Mouse (Mus musculus): ENCODE measurements around the gene Hkdc1. TPM values are rescaled to one million over a fixed set of nuclear protein-coding genes. Genes with fewer than 3 reads are reported as not detected.

The Hkdc1 gene
- polyA plus RNA-seq, 1 experiment from 2014 or later, result 0.13 TPM

DNA sequence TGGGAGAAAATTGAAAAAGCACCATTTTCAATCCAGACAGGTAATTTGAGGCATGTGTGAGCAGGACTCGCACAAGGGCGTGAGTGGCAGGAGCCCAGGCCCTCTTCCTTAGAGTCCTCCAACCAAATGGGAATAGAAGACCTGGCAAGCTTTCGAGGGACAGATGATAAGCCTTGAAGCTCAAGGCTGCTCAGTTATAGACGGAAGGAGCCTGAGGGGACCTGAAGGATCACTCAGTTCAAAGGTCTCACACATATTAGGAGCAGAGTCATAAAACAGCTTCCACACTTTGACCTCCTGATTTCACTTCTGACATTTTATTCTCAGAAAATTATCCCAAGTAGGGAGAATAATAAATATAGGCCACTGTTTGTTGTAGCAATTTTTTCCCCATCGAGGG, 2.9 kb downstream of the Hkdc1 start:
- 80% methylated on average over 5 of the region's 5 CpGs for WGBS
- H3K9ac ChIP-seq, result no peak overlapping the region
- peaks cover 9% of the 10 kb centered on the region for H3K4me1 ChIP-seq (replicated peaks)
- H3K4me2 ChIP-seq, result no peak overlapping the region
- H3K4me3 ChIP-seq, result no peak overlapping the region
- no peak for ATAC-seq (replicated peaks; ENCODE audit: insufficient number of reproducible peaks, insufficient read depth, low FRiP score, low read depth)
- no peaks in the 10 kb centered on the region for H3K9me3 ChIP-seq (replicated peaks)
- H3K36me3 ChIP-seq, result no peaks in the 10 kb centered on the region
- no peaks in the 10 kb centered on the region for H3K27me3 ChIP-seq
- no peak overlapping the region for H3K27ac ChIP-seq

DNA sequence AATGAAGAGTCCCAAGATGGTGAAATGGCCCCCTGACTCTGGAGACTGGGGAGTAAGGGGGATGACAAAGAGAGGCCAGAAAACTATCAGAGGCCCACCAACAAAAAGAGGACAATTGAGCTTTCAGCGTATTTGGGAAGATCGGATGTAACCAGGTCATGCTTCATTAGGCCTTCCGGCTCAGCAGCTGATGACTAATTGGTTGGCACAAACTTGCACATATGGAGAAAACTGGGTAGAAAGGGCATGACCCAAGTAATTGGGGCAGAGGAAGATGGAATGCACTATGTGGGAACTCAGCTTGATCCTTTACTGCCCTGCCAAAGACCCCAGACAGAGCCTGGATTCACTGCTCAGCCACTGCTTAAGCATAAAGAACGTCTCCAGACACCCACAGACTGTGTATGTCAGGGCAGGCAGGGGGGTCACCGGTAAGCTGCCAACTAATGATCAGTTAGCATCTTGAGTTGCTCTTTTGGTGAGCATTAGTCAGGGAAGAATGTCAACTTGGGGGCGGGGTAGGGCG, 3.4 kb downstream of the Hkdc1 start:
- H3K9ac ChIP-seq, result no peak overlapping the region
- no peaks in the 10 kb centered on the region for H3K36me3 ChIP-seq
- peaks cover 9% of the 10 kb centered on the region for H3K4me1 ChIP-seq (replicated peaks)
- WGBS, result 85% methylated on average over 7 of the region's 7 CpGs
- H3K4me2 ChIP-seq, result no peak overlapping the region
- H3K9me3 ChIP-seq (replicated peaks), result no peaks in the 10 kb centered on the region
- H3K27me3 ChIP-seq, result no peaks in the 10 kb centered on the region
- no peak overlapping the region for H3K27ac ChIP-seq
- ATAC-seq (replicated peaks; ENCODE audit: insufficient number of reproducible peaks, insufficient read depth, low FRiP score, low read depth), result no peak
- H3K4me3 ChIP-seq, result no peak overlapping the region

DNA sequence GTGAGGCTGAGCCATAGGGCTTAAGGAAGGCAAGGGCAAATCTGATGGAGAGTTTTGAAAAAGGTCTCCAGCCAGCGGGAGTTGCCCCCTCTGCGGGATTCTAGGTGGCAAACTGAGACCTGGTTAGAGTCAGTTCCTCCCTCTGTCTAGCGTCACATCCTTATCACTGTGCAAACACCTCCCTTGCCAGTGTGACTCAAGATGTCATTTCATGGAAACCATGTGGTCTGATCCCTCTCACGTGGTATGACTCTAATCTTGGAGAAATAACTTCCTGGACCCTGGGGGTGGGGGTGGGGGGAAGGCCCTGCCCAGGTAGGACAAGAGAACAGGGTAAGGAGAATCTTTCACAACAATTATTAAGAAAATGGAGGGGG, 8.7 kb downstream of the Hkdc1 start:
- Histone ChIP-seq H3K4me1 (replicated peaks) (peaks cover 13% of the 10 kb centered on the region), H3K4me2 (no peak overlapping the region), H3K27me3 (peaks cover 5% of the 10 kb centered on the region; the same call in 1 of the 2 replicates), H3K27ac (no peak overlapping the region), H3K4me3 (no peak overlapping the region), H3K9ac (no peak overlapping the region), H3K9me3 (replicated peaks) (no peaks in the 10 kb centered on the region), H3K36me3 (no peaks in the 10 kb centered on the region)
- 9% methylated on average over 4 of the region's 4 CpGs for WGBS
- ATAC-seq (replicated peaks; ENCODE audit: insufficient number of reproducible peaks, insufficient read depth, low FRiP score, low read depth), result no peak; the same call in 1 of the 2 replicates

GRCm38 (mm10) chr10:62412906-62413605, 9.2 kb downstream of the Hkdc1 start:
- Histone ChIP-seq H3K9ac (no peak overlapping the region), H3K4me2 (no peak overlapping the region), H3K27ac (peak overlapping the region; percentile 42; the same call in 1 of the 2 replicates), H3K4me3 (no peak overlapping the region), H3K36me3 (no peaks in the 10 kb centered on the region), H3K4me1 (replicated peaks) (peaks cover 13% of the 10 kb centered on the region), H3K27me3 (peaks cover 5% of the 10 kb centered on the region; the same call in 1 of the 2 replicates), H3K9me3 (replicated peaks) (no peaks in the 10 kb centered on the region)
- no peak for ATAC-seq (replicated peaks; ENCODE audit: insufficient number of reproducible peaks, insufficient read depth, low FRiP score, low read depth)
- WGBS, result 5% methylated on average over 8 of the region's 8 CpGs

- H3K9ac ChIP-seq, result no peak overlapping the region
- peaks cover 16% of the 10 kb centered on the region for H3K27me3 ChIP-seq
- H3K9me3 ChIP-seq (replicated peaks), result no peaks in the 10 kb centered on the region
- H3K36me3 ChIP-seq, result no peaks in the 10 kb centered on the region
- no peak for ATAC-seq (replicated peaks; ENCODE audit: insufficient number of reproducible peaks, insufficient read depth, low FRiP score, low read depth)
- 63% methylated on average over 19 of the region's 19 CpGs for WGBS
- H3K4me3 ChIP-seq, result no peak overlapping the region
- H3K4me2 ChIP-seq, result no peak overlapping the region
- peaks cover 13% of the 10 kb centered on the region for H3K4me1 ChIP-seq (replicated peaks)
- H3K27ac ChIP-seq, result no peak overlapping the region
These were observed 10.6 kb downstream of the Hkdc1 start for GRCm38 (mm10) chr10:62411431-62412410.

DNA sequence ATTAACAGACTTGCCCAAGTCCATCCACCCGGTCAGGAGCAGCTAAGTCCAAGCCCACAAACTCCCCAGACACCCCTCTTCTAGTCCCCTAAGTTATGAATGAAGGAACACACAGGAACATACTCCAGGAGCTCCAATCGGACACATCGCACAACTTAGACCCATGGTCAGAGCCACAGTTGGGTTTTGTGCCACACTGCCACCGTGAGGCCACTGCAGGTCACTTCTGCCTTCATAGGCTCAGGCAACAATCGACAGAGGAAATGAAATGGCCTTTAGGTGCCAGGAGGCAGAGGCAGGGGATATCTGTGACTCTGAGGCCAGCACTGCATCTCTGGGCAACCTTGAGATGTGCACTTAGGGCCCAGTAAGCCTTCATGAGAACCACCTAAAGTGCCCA, 11.3 kb downstream of the Hkdc1 start:
- 6% methylated on average over 5 of the region's 5 CpGs for WGBS
- Histone ChIP-seq H3K9ac (no peak overlapping the region), H3K27me3 (peaks cover 22% of the 10 kb centered on the region), H3K27ac (no peak overlapping the region), H3K36me3 (no peaks in the 10 kb centered on the region), H3K4me1 (replicated peaks) (peaks cover 13% of the 10 kb centered on the region), H3K4me2 (no peak overlapping the region), H3K9me3 (replicated peaks) (no peaks in the 10 kb centered on the region), H3K4me3 (no peak overlapping the region)
- 0 out of 2 replicates have a peak, but pooled peaks have one; percentile 29 for ATAC-seq (replicated peaks; ENCODE audit: insufficient number of reproducible peaks, insufficient read depth, low FRiP score, low read depth)

DNA sequence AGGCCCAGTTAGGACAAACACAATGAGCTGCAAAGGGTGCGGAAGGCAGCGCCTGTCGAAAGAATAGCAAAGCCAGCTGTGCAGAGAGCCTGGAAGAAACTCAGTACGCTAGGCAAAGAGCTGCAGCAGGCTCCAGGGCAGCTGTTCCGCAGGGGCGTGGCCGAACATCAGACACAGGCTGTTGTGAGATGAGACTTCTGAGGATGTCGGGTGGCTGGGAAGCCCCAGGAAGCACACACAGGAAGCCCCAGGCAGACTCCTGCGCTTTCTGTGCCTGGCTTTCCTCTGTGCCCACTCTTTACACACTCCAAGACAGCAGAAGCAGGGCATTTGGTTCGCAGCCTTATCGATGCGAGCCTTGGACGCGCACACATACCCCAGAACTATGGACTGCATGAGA, 17.4 kb downstream of the Hkdc1 start:
- no peak overlapping the region for H3K9ac ChIP-seq
- no peaks in the 10 kb centered on the region for H3K36me3 ChIP-seq
- no peaks in the 10 kb centered on the region for H3K9me3 ChIP-seq (replicated peaks)
- peak overlapping the region; percentile 22 for H3K4me2 ChIP-seq
- ATAC-seq (replicated peaks; ENCODE audit: insufficient number of reproducible peaks, insufficient read depth, low FRiP score, low read depth), result no peak
- WGBS, result 48% methylated on average over 14 of the region's 14 CpGs
- H3K4me3 ChIP-seq, result no peak overlapping the region
- H3K27me3 ChIP-seq, result peaks cover 25% of the 10 kb centered on the region
- H3K4me1 ChIP-seq (replicated peaks), result no peaks in the 10 kb centered on the region
- H3K27ac ChIP-seq, result no peak overlapping the region

DNA sequence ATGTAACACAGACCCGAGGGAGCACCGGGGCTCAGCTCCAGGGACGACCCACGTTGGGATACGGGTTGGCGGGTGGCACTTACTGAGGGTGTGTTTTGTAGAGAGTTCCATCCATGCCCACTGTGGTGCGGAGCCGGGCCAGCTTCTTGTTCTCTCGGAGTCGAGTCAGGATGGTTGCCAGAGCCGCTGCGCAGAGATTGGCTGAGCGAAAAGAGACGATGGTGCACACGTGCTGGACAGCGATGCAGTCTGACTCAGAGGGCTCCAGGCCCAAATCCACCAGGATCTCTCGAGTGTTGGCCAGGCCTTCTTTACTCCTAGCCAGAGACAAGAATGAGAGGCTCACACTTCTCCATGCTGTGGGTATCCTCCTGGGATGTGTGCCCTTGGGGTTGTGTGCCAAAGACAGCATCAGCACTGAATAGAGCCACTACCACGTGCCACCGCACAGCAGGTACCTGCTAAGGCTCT, 20.6 kb downstream of the Hkdc1 start:
- no peak for ATAC-seq (replicated peaks; ENCODE audit: insufficient number of reproducible peaks, insufficient read depth, low FRiP score, low read depth)
- 70% methylated on average over 19 of the region's 19 CpGs for WGBS
- no peak overlapping the region for H3K9ac ChIP-seq

DNA sequence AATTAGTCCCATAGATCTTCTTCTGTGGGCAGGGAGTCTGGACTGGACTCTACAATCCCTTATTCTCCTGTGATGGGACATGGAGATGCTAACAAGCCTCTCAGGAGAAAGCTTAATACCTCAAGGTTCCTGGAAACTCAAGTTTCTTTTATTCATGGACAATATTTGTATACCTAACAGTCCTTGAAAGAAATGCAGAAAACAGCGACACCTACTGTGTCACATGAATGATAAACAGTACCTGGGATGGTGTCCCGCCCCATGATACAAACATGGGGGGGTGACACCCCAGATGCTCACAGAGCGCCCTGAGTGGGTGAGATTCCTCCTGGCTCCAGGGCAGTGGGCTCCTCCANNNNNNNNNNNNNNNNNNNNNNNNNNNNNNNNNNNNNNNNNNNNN, 39.3 kb downstream of the Hkdc1 start:
- Histone ChIP-seq H3K4me1 (replicated peaks) (no peaks in the 10 kb centered on the region), H3K9ac (no peak overlapping the region), H3K4me3 (no peak overlapping the region), H3K27me3 (peaks cover 6% of the 10 kb centered on the region; the same call in 1 of the 2 replicates), H3K27ac (no peak overlapping the region), H3K9me3 (replicated peaks) (no peaks in the 10 kb centered on the region), H3K4me2 (no peak overlapping the region), H3K36me3 (no peaks in the 10 kb centered on the region)
- ATAC-seq (replicated peaks; ENCODE audit: insufficient number of reproducible peaks, insufficient read depth, low FRiP score, low read depth), result no peak
- 78% methylated on average over 3 of the region's 3 CpGs for WGBS

More for the DNA sequence above, 20.6 kb downstream of the Hkdc1 start:
- H3K4me1 ChIP-seq (replicated peaks), result no peaks in the 10 kb centered on the region
- H3K9me3 ChIP-seq (replicated peaks), result no peaks in the 10 kb centered on the region
- no peaks in the 10 kb centered on the region for H3K36me3 ChIP-seq
- H3K4me2 ChIP-seq, result no peak overlapping the region
- no peak overlapping the region for H3K27ac ChIP-seq
- H3K4me3 ChIP-seq, result no peak overlapping the region
- H3K27me3 ChIP-seq, result peaks cover 14% of the 10 kb centered on the region; the same call in 1 of the 2 replicates

DNA sequence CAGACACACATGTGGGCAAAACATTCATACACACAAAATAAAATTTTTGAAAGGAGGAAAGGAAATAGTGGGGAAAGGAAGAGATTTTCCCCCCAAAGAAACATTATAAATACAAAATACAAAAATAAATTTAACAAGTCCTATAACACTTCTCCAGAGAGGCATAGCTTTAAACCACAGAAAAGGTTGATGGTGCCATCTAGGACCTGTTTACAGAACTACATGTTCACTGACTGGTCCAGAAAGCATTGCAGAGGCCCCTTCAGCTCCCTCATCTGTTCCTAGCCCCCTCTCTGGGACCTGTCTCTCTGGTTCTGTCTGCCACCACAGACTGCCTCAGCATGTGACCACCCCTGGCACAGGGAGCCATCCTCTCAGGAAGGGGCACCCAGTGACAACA, 41.4 kb downstream of the Hkdc1 start:
- Histone ChIP-seq H3K4me2 (no peak overlapping the region), H3K4me1 (replicated peaks) (no peaks in the 10 kb centered on the region), H3K9ac (no peak overlapping the region), H3K36me3 (no peaks in the 10 kb centered on the region), H3K9me3 (replicated peaks) (no peaks in the 10 kb centered on the region), H3K27me3 (peaks cover 6% of the 10 kb centered on the region; the same call in 1 of the 2 replicates), H3K27ac (no peak overlapping the region), H3K4me3 (no peak overlapping the region)
- ATAC-seq (replicated peaks; ENCODE audit: insufficient number of reproducible peaks, insufficient read depth, low FRiP score, low read depth), result no peak

- WGBS, result 88% methylated on average over 1 of the region's 1 CpGs
- H3K36me3 ChIP-seq, result no peaks in the 10 kb centered on the region
These were observed 42.5 kb downstream of the Hkdc1 start, which contains the start of gene Hk1 for GRCm38 (mm10) chr10:62379808-62380207. Gene Hk1, minus strand, starts transcription at chr10:62379908.

More at GRCm38 (mm10) chr10:62379808-62380207, 42.5 kb downstream of the Hkdc1 start, which contains the start of gene Hk1:
- H3K27me3 ChIP-seq, result peaks cover 6% of the 10 kb centered on the region; the same call in 1 of the 2 replicates
- no peak for ATAC-seq (replicated peaks; ENCODE audit: insufficient number of reproducible peaks, insufficient read depth, low FRiP score, low read depth)
- no peak within 1 kb of the TSS for H3K9ac ChIP-seq
- H3K27ac ChIP-seq, result no peak within 1 kb of the TSS
- no peaks in the 10 kb centered on the region for H3K9me3 ChIP-seq (replicated peaks)
- no peak within 1 kb of the TSS for H3K4me2 ChIP-seq
- H3K4me3 ChIP-seq, result no peak within 1 kb of the TSS
- no peaks in the 10 kb centered on the region for H3K4me1 ChIP-seq (replicated peaks)

All from heart, embryonic 15.5 days (tissue).